In genomic region chr4:152088556-152089120, GRCm38 (mm10) we compare ENCODE assay signal across 8 mouse cellular contexts. TPM values are rescaled to one million over a fixed set of nuclear protein-coding genes. Genes with fewer than 3 reads are reported as not detected.
DNase-seq lines count a peak whose midpoint lies in the region; ATAC-seq and TF ChIP-seq lines count a peak whose summit lies in the region.

No protein-coding gene starts in this region.

- no peak overlapping the region; the same call in 1 of the 2 replicates for H3K9ac ChIP-seq in lung, embryonic 14.5 days

- H3K4me1 ChIP-seq in lung, embryonic 14.5 days (ENCODE audit: insufficient read depth), result peaks cover 12% of the 10 kb centered on the region; the same call in 1 of the 2 replicates

- no peak for ATAC-seq in lung, embryonic 14.5 days (ENCODE audit: insufficient read depth)

- 52% methylated on average over 8 of the region's 8 CpGs for WGBS in lung, embryonic 14.5 days

- no peak for TF ChIP-seq CTCF in lung, embryonic 14.5 days (IDR thresholded peaks at IDR 0.05; ENCODE audit: low read depth)

- H3K27me3 ChIP-seq in lung, embryonic 14.5 days (ENCODE audit: insufficient read depth, low read length), result no peaks in the 10 kb centered on the region

- H3K9me3 ChIP-seq in lung, embryonic 14.5 days (ENCODE audit: low read depth, low read length), result no peaks in the 10 kb centered on the region

- no peak overlapping the region; the same call in 1 of the 2 replicates for H3K4me3 ChIP-seq in lung, embryonic 14.5 days (ENCODE audit: low read depth, low read length)

- peak overlapping the region; percentile 80 for H3K4me2 ChIP-seq in lung, embryonic 14.5 days

- 0 out of 2 replicates have a peak, but pooled peaks cover 4% of the 10 kb centered on the region for H3K36me3 ChIP-seq in lung, embryonic 14.5 days (ENCODE audit: insufficient read depth)

- no peak overlapping the region for H3K27ac ChIP-seq in lung, embryonic 14.5 days (ENCODE audit: low read depth)

- no peak for DNase-seq in lung, embryonic 14.5 days
- DNase-seq in lung, postnatal 10 days, result no peak
- peak; percentile 69 to 80 for DNase-seq in frontal cortex, postnatal 14 days (ENCODE audit: low spot score in 2 of 2)
- peak; percentile 73 to 83 for DNase-seq in left cerebral cortex, postnatal 10 days (ENCODE audit: extremely low spot score in 1 of 2, low spot score in 2 of 2)
- DNase-seq in right cerebral cortex, postnatal 25 days, result peak; percentile 86
- no peak for DNase-seq in spleen, postnatal 36 days (ENCODE audit: low spot score in 2 of 2)
- no peak for DNase-seq in heart, postnatal 36 days
- no peak for DNase-seq in urinary bladder, postnatal 14 days (ENCODE audit: low spot score)

- intact Hi-C loops in left cerebral cortex, postnatal 10 days (cut with DNase I), result no loop called here
- intact Hi-C loops in heart, postnatal 36 days (cut with DNase I), result no loop called here

RNA-seq across cellular contexts. Expression of gene Plekhg5, which starts 16.3 kb away (rescaled TPM):
- 13.5 and 18.5 TPM in 2 replicates for polyA plus RNA-seq in lung, embryonic 14.5 days (2014; fragmentation: Nextera tagmentation; extraction: Ambion mirVana)
- 10 to 100 TPM; 43.3 to 46.9 TPM for total RNA-seq in left cerebral cortex, postnatal 10 days (2021)
- total RNA-seq in heart, postnatal 36 days (2021), result 10 to 100 TPM; 14.9 to 21.9 TPM

RNA-seq across cellular contexts. Expression of gene Tnfrsf25, which starts 27.1 kb away (rescaled TPM):
- 0.75 and 0.77 TPM in 2 replicates for polyA plus RNA-seq in lung, embryonic 14.5 days (2014; fragmentation: Nextera tagmentation; extraction: Ambion mirVana)
- 1 to 10 TPM; 3.9 to 4.7 TPM for total RNA-seq in left cerebral cortex, postnatal 10 days (2021)
- 1 to 10 TPM in 1 of 2 experiments, under 1 TPM in 1; 0.81 to 3.2 TPM for total RNA-seq in heart, postnatal 36 days (2021)

RNA-seq across cellular contexts. Expression of gene Nol9, which starts 49.5 kb away (rescaled TPM):
- 38.9 and 42.9 TPM in 2 replicates for polyA plus RNA-seq in lung, embryonic 14.5 days (2014; fragmentation: Nextera tagmentation; extraction: Ambion mirVana)
- 10 to 100 TPM; 25.3 to 27.7 TPM for total RNA-seq in left cerebral cortex, postnatal 10 days (2021)
- 10 to 100 TPM; 10.1 to 10.5 TPM for total RNA-seq in heart, postnatal 36 days (2021)

RNA-seq across cellular contexts. Expression of gene Tas1r1, which starts 50.3 kb away (rescaled TPM):
- polyA plus RNA-seq in lung, embryonic 14.5 days (2014; fragmentation: Nextera tagmentation; extraction: Ambion mirVana), result 0.23 and 0.30 TPM in 2 replicates
- total RNA-seq in left cerebral cortex, postnatal 10 days (2021), result under 1 TPM; 0.43 to 0.54 TPM
- not detected for total RNA-seq in heart, postnatal 36 days (2021)

Comparison
In these comparisons a context has a peak if more than half of its experiments do, and no peak if none do; other contexts are left out.
1. DNase-seq: peak in frontal cortex, postnatal 14 days (2 of 2), left cerebral cortex, postnatal 10 days (2 of 2) and right cerebral cortex, postnatal 25 days (single experiment); none in lung, embryonic 14.5 days (single experiment), lung, postnatal 10 days (single experiment), spleen, postnatal 36 days (0 of 2), heart, postnatal 36 days (0 of 2) and urinary bladder, postnatal 14 days (single experiment).